Mouse (Mus musculus): ENCODE data around the gene Kdm3a. TPM values are rescaled to one million over a fixed set of nuclear protein-coding genes. Genes with fewer than 3 reads are reported as not detected.

Gene Kdm3a
- polyA plus RNA-seq, 1 experiment: 6.5 TPM

DNA sequence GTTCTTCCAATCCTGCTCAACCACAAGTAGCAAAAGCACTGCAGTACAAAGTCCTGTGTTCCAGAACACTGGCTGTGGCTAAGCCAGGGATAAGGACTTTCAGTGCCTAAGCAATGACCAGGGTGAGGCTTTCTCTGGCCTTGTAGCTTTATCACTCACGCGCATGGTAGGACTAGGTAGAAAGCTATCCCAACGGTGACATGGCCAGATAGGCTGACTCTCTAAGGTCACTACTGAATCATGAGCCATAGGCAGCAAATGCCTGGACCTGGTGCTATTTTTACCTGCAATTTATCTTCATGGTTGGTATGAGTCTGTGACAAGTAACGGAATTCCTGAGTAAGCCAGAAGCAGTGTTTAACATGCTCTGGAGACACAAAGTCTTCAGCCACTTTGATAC lies 42.6 kb downstream of the Kdm3a start:
- H3K4me1 ChIP-seq: no peaks in the 10 kb centered on the region
- H3K4me3 ChIP-seq (replicated peaks): no peak overlapping the region
- peaks cover 96% of the 10 kb centered on the region for H3K36me3 ChIP-seq (replicated peaks; ENCODE audit: low read length)
- TF ChIP-seq GATA1 (IDR thresholded peaks at IDR 0.05; ENCODE audit: borderline replicate concordance, low read length) (no peak), FLI1 (IDR thresholded peaks at IDR 0.05; ENCODE audit: low read length) (no peak)
- H3K27me3 ChIP-seq (replicated peaks): no peaks in the 10 kb centered on the region
- H3K9me3 ChIP-seq: no peaks in the 10 kb centered on the region

DNA sequence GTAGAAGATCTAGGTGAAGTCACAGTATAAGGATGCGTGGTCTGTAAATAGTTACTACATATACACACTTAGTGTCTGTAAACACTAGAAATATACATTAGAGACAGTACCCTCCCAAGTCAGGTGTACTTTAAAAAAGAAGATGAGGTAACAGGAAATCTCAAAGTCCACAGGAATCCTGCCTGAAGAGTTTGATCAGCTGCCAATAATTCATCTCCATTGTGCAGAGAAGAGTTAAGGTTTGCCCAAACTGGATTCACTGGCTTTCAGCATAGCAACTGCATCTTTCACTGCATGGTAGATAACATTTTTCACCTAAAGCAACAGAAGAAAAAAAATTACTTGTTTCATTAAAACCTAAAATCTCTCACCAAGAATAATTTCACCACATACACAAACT lies 43.4 kb downstream of the Kdm3a start:
- Histone ChIP-seq H3K4me3 (replicated peaks) (no peak overlapping the region), H3K36me3 (replicated peaks; ENCODE audit: low read length) (peaks cover 96% of the 10 kb centered on the region), H3K9me3 (no peaks in the 10 kb centered on the region), H3K4me1 (no peaks in the 10 kb centered on the region), H3K27me3 (replicated peaks) (no peaks in the 10 kb centered on the region)
- TF ChIP-seq GATA1 (IDR thresholded peaks at IDR 0.05; ENCODE audit: borderline replicate concordance, low read length): no peak
- no peak for TF ChIP-seq FLI1 (IDR thresholded peaks at IDR 0.05; ENCODE audit: low read length)

DNA sequence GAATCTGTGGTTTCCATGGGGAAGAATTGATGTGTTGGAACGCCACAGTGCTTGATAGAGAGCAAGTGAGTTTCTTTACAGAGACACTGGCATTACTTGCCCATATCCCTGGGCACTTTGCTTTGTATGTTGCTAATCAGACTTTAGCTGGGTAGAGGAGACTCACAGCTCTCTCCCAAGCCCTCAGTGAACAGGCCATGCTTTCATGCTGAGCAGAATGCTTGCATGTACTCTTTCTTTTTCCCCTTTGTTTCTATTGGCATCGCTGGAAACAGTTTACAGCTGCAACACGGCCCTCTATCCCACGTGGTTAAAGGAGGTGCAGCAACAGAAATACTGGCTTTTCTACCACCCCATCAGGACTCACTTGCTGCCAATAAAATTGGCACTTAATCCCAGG lies 49.6 kb downstream of the Kdm3a start:
- Histone ChIP-seq H3K4me3 (replicated peaks) (no peak overlapping the region), H3K4me1 (no peaks in the 10 kb centered on the region), H3K27me3 (replicated peaks) (no peaks in the 10 kb centered on the region), H3K36me3 (replicated peaks; ENCODE audit: low read length) (peaks cover 92% of the 10 kb centered on the region), H3K9me3 (no peaks in the 10 kb centered on the region)
- TF ChIP-seq FLI1 (IDR thresholded peaks at IDR 0.05; ENCODE audit: low read length): no peak
- no peak for TF ChIP-seq GATA1 (IDR thresholded peaks at IDR 0.05; ENCODE audit: borderline replicate concordance, low read length)

DNA sequence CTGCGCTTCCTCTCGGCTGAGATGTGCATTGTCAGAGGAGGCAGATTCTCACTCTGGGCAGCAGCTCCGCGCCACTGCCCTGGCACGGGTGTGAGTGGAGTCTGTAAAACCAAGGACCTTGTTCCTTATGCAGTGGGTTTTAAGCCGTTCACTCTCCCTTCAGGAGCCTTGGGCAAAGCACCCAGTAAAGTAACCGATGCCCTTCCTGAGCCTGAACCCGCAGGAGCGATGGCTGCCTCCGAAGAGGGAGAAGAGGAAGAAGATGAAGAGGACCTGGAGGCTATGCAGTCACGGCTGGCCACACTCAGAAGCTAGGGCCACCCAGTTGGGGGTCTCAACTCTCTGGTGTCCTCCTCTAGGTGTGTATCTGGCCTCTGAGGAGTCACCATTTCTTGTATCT lies 53.3 kb downstream of the Kdm3a start:
- Histone ChIP-seq H3K36me3 (replicated peaks; ENCODE audit: low read length) (peaks cover 88% of the 10 kb centered on the region), H3K4me3 (replicated peaks) (no peak overlapping the region), H3K9me3 (no peaks in the 10 kb centered on the region), H3K27me3 (replicated peaks) (no peaks in the 10 kb centered on the region), H3K4me1 (no peaks in the 10 kb centered on the region)
- TF ChIP-seq FLI1 (IDR thresholded peaks at IDR 0.05; ENCODE audit: low read length) (no peak), GATA1 (IDR thresholded peaks at IDR 0.05; ENCODE audit: borderline replicate concordance, low read length) (no peak)

DNA sequence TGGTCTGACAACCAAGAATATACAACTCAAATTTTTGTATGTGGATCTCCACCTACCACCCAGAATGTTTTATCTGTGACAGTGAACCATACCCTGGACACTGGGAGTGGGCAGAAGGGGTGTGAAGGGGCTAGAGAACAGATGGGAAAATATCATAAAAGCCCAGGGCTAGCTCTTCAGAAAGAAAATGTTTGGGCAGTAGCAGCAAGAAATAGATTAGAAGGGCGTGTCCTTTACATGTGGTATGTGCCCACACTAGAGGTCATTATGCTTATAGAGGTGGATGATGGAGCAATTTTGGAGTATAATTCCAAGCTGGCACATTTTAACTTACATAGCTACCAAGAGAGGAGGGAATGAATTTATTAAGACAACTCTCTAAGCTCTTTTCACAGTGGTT lies 57.4 kb downstream of the Kdm3a start:
- Histone ChIP-seq H3K4me1 (peaks cover 21% of the 10 kb centered on the region), H3K9me3 (no peaks in the 10 kb centered on the region), H3K27me3 (replicated peaks) (no peaks in the 10 kb centered on the region), H3K4me3 (replicated peaks) (no peak overlapping the region), H3K36me3 (replicated peaks; ENCODE audit: low read length) (peaks cover 88% of the 10 kb centered on the region)
- TF ChIP-seq GATA1 (IDR thresholded peaks at IDR 0.05; ENCODE audit: borderline replicate concordance, low read length) (no peak), FLI1 (IDR thresholded peaks at IDR 0.05; ENCODE audit: low read length) (no peak)

DNA sequence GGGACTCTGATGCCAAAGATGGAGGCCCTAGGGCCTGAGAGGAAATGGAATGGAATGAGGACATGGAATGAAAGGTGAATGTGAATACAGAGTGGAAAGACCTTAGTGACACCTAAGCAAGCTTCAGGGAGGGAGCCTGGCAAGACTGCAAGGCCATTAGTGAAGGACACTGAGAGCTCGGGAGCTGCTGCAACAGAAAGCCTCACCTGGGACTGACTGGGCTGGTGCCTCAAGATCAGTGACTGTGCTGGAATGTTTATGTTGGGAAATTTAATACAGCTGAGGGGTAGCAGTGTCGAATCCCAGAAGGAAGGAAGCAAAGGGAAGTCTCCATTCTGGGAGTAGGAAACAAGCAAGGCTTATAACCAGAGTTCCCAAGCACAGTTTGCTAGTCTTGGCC lies 63.8 kb downstream of the Kdm3a start:
- H3K9me3 ChIP-seq: no peaks in the 10 kb centered on the region
- no peaks in the 10 kb centered on the region for H3K27me3 ChIP-seq (replicated peaks)
- H3K4me1 ChIP-seq: peaks cover 34% of the 10 kb centered on the region
- TF ChIP-seq FLI1 (IDR thresholded peaks at IDR 0.05; ENCODE audit: low read length): no peak
- TF ChIP-seq GATA1 (IDR thresholded peaks at IDR 0.05; ENCODE audit: borderline replicate concordance, low read length): no peak
- H3K36me3 ChIP-seq (replicated peaks; ENCODE audit: low read length): peaks cover 80% of the 10 kb centered on the region
- H3K4me3 ChIP-seq (replicated peaks): no peak overlapping the region

DNA sequence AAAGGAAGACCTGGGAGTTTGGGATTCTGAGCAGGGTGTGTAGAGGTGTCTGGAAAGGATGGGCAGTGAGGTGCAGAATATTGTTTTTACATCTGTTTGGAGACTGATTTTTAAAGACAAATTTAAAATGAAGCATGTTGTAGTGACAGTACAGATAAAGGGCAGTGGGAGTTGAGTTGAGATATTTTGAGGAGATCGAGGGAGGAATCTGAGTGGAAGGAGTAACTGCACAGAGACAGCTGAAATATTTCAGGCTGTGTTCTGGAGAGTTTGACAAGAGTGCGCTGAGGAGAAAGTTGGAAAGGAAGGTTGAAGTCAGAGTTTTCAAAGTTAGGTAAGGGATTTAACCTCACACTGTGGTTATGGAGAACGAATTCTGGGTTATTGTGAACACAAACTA lies 64.2 kb downstream of the Kdm3a start:
- Histone ChIP-seq H3K9me3 (no peaks in the 10 kb centered on the region), H3K27me3 (replicated peaks) (no peaks in the 10 kb centered on the region), H3K4me3 (replicated peaks) (no peak overlapping the region), H3K36me3 (replicated peaks; ENCODE audit: low read length) (peaks cover 76% of the 10 kb centered on the region), H3K4me1 (peaks cover 34% of the 10 kb centered on the region)
- no peak for TF ChIP-seq FLI1 (IDR thresholded peaks at IDR 0.05; ENCODE audit: low read length)
- no peak for TF ChIP-seq GATA1 (IDR thresholded peaks at IDR 0.05; ENCODE audit: borderline replicate concordance, low read length)

DNA sequence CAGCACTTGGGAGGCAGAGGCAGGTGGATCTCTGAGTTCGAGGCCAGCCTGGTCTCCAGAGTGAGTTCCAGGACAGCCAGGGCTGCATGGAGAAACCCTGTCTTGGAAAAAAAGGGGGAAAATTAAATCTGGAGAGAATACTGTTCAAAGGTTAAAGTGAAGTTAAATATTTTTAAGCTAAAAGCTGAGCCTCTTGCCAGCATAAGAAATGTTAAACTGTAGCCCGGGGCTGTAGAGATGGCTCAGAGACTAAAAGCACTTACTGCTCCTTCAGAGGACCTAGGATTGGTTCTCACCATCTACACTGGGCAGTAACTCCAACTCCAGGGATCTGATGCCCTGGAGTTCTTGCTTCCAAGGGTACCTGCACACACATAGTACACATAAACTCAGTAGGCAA lies 76.0 kb downstream of the Kdm3a start:
- peaks cover 58% of the 10 kb centered on the region for H3K36me3 ChIP-seq (replicated peaks; ENCODE audit: low read length)

DNA sequence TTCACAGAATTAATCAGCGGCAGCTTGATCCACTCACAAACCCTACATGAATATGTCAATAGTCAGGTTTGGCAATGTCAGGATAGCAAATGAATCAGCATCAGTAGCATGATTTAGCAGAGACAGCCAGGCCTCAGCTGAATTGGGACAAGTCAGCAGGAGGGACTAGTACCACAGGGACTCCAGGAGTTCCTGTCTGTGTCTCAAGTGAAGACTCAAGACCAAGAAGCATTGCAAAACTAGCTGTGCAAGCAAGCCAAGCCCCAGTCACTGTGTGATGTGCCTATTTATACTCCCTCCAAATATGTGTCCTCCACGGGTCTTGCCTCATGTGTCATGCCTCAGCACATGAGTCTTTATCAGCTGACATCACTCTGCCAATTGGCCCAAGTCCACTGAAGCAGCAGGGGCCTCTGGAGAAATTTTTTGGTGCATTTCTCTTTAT lies 77.3 kb downstream of the Kdm3a start:
- Histone ChIP-seq H3K4me3 (replicated peaks) (peak overlapping the region; percentile 5), H3K9me3 (no peaks in the 10 kb centered on the region), H3K27me3 (replicated peaks) (no peaks in the 10 kb centered on the region), H3K36me3 (replicated peaks; ENCODE audit: low read length) (peaks cover 45% of the 10 kb centered on the region), H3K4me1 (peaks cover 24% of the 10 kb centered on the region)
- TF ChIP-seq GATA1 (IDR thresholded peaks at IDR 0.05; ENCODE audit: borderline replicate concordance, low read length) (no peak), FLI1 (IDR thresholded peaks at IDR 0.05; ENCODE audit: low read length) (no peak)

More for the DNA sequence above, 76.0 kb downstream of the Kdm3a start:
- H3K27me3 ChIP-seq (replicated peaks): no peaks in the 10 kb centered on the region
- no peak overlapping the region for H3K4me3 ChIP-seq (replicated peaks)
- H3K4me1 ChIP-seq: peaks cover 24% of the 10 kb centered on the region
- TF ChIP-seq FLI1 (IDR thresholded peaks at IDR 0.05; ENCODE audit: low read length) (no peak), GATA1 (IDR thresholded peaks at IDR 0.05; ENCODE audit: borderline replicate concordance, low read length) (no peak)
- no peaks in the 10 kb centered on the region for H3K9me3 ChIP-seq

DNA sequence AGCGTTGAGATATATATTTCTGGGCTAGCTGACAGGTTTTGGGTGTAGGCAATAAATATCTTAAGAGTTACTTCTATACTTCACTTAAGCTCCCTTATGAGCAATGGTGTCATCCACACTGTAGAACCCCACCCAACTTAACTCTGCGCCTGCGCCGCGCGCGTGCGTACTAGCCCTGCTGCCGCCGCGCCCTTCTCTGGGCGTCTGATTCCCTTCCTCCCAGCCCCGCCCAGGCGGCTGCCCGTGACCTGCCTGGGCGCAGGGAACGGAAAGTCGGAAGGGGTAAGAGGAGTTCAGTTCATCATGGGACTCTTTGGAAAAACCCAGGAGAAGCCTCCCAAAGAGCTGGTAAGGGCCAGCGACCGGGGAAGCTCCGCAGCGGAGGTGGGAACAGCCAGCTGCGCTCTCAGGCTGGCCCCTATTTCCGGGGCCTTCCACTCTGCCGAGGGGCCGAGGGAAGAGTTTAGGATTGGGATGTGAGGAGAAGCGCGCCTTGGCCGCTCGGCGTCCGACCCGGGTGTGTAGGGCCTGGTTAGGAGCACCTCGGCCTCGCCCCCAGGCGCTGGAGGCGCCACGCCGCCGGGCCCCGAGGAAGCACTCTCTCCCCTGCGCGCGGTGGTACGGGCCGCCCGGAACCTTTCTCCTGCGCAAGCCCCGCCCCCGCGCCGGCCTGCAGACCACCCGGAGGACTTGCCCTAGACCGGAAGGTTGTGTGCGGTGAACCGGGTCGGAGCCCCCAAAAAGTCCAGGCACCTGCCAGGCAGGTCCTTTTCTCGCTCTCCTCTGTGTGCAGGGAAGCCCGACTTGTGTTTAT lies 88.9 kb downstream of the Kdm3a start, which contains the start of gene Chmp3:
Gene Chmp3, plus strand, starts transcription at position 112 of the 814 bp plus-strand sequence.
- no peaks in the 10 kb centered on the region for H3K9me3 ChIP-seq
- peak within 1 kb of the TSS; percentile 95 for H3K4me3 ChIP-seq (replicated peaks)
- TF ChIP-seq FLI1 (IDR thresholded peaks at IDR 0.05; ENCODE audit: low read length): no peak
- no peak for TF ChIP-seq GATA1 (IDR thresholded peaks at IDR 0.05; ENCODE audit: borderline replicate concordance, low read length)
- no peaks in the 10 kb centered on the region for H3K27me3 ChIP-seq (replicated peaks)
- H3K4me1 ChIP-seq: peaks cover 31% of the 10 kb centered on the region
- H3K36me3 ChIP-seq (replicated peaks; ENCODE audit: low read length): peaks cover 15% of the 10 kb centered on the region

Other genes with a start within 250 kb of the Kdm3a start
- 1.7 and 2.0 TPM in 2 replicates for gene Rmnd5a, start 192.4 kb downstream of the Kdm3a start, polyA plus RNA-seq (2012; ENCODE audit: insufficient read depth, low replicate concordance)
- 7.3 and 27.6 TPM in 2 replicates for gene Rnf103, start 139.1 kb downstream of the Kdm3a start, polyA plus RNA-seq (2012; ENCODE audit: insufficient read depth, low replicate concordance)
- gene Chmp3, start 89.2 kb downstream of the Kdm3a start, polyA plus RNA-seq (2012; ENCODE audit: insufficient read depth, low replicate concordance): 7.6 and 33.8 TPM in 2 replicates
- gene Reep1, start 74.6 kb upstream of the Kdm3a start, polyA plus RNA-seq (2012; ENCODE audit: insufficient read depth, low replicate concordance): 1.6 TPM in 1 of 2 replicates, not detected in the other
- gene Mrpl35, start 194.0 kb upstream of the Kdm3a start, polyA plus RNA-seq (2012; ENCODE audit: insufficient read depth, low replicate concordance): 1.00 TPM in 1 of 2 replicates, not detected in the other
- 14.5 and 15.8 TPM in 2 replicates for gene Immt, start 198.3 kb upstream of the Kdm3a start, polyA plus RNA-seq (2012; ENCODE audit: insufficient read depth, low replicate concordance)